Mouse (Mus musculus) forebrain, embryonic 16.5 days (tissue): ENCODE results near the gene Sfxn4. TPM values are rescaled to one million over a fixed set of nuclear protein-coding genes. Genes with fewer than 3 reads are reported as not detected.

Source experiments
- ATAC-seq: fragments of 200-750 bp; cut with Nextera tagmentation; 2 replicates; pipeline ENCODE4 v1.8.0; 2017; ENCODE audit warnings: mild to moderate bottlenecking, moderate library complexity
- H3K27ac ChIP-seq: fragments of 300-500 bp; sonication (generic); 2 replicates; pipeline ENCODE4 v1.5.1; 2014; ENCODE audit warnings: low read length, control low read depth
- H3K27me3 ChIP-seq: fragments of 300-500 bp; sonication (generic); replicated peaks from 2 replicates; pipeline ENCODE4 v1.6.1; 2014; ENCODE audit warnings: low read length; ENCODE audit not compliant: control insufficient read depth, insufficient read depth
- H3K36me3 ChIP-seq: fragments of 300-500 bp; sonication (generic); 2 replicates; pipeline ENCODE4 v1.6.1; 2014; ENCODE audit not compliant: control insufficient read depth, insufficient read depth
- H3K4me1 ChIP-seq: fragments of 300-500 bp; sonication (generic); replicated peaks from 2 replicates; pipeline ENCODE4 v1.6.1; 2014; ENCODE audit warnings: low read length; ENCODE audit not compliant: control insufficient read depth, insufficient read depth
- H3K4me2 ChIP-seq: fragments of 300-500 bp; sonication (generic); 2 replicates; pipeline ENCODE4 v1.6.1; 2014; ENCODE audit warnings: mild to moderate bottlenecking, low read length, control low read depth
- H3K4me3 ChIP-seq: fragments of 300-500 bp; sonication (generic); replicated peaks from 2 replicates; pipeline ENCODE4 v1.5.1; 2014; ENCODE audit warnings: mild to moderate bottlenecking, low read length, control low read depth
- H3K9ac ChIP-seq: fragments of 300-500 bp; sonication (generic); replicated peaks from 2 replicates; pipeline ENCODE4 v1.6.1; 2014; ENCODE audit warnings: low read depth, low read length, control low read depth
- H3K9me3 ChIP-seq: fragments of 300-500 bp; sonication (generic); 2 replicates; pipeline ENCODE4 v1.6.1; 2016; ENCODE audit warnings: low read length; ENCODE audit not compliant: control insufficient read depth
- WGBS: fragments of 180-500 bp; shearing (Covaris S2); extraction: QIAGEN DNeasy Blood & Tissue Kit; methylation state at CpG from one replicate; pipeline ENCODE4 v1.1.7; 2014; 5-methylcytosine and 5-hydroxymethylcytosine counted together
- polyA plus RNA-seq: library from polyadenylated mRNA; unstranded; fragments of >200 nt; fragmentation: Nextera tagmentation; extraction: Ambion mirVana; gene quantifications from 2 replicates; pipeline ENCODE4 v1.2.1, GENCODE M21; 2015

Sfxn4 gene
- polyA plus RNA-seq, 1 experiment from 2014 or later: 10.6 TPM

DNA sequence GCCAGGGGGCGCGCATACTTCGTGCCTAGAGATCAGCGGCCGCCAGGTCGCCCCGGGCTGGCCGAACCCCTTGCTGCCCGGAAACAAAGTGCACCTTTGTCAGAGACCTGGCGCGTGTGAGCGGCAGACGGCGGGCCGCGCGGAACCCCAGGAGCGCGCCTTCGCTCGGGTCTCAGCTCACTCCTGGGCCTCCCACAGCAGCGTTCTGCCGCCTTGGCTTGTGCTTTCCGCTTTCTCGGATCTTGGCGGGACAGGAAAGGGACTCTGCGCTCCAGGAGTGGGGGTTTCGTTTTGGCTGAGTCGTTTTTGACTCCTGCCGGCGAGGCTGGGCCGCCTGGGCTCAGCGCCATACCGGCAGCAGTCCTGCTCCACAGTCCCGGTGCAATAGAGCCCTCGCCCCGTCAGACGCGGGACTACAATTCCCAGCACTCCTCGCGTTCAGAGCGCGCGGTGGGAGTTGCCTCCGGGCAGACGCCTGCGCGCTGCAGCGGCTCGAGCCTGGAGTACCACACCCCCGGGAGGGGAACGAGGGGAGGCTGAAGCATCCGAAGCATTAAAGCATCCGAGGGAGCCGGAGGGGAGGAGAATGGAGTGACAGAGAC is 28.5 kb upstream of the Sfxn4 start, which contains the start of gene Grk5:
Gene Grk5, plus strand, starts transcription at position 36 of the 602 bp plus-strand sequence.
- WGBS: under 1% methylated on average over 55 of the region's 55 CpGs
- H3K27me3 ChIP-seq: no peaks in the 10 kb centered on the region
- H3K4me3 ChIP-seq: peak within 1 kb of the TSS; percentile 67
- peak within 1 kb of the TSS; percentile 94 for H3K27ac ChIP-seq
- peak within 1 kb of the TSS; percentile 64 for H3K4me2 ChIP-seq
- peak within 1 kb of the TSS; percentile 75 for H3K9ac ChIP-seq
- H3K4me1 ChIP-seq: peaks cover 18% of the 10 kb centered on the region
- H3K36me3 ChIP-seq: no peaks in the 10 kb centered on the region
- H3K9me3 ChIP-seq: no peaks in the 10 kb centered on the region
- peak; percentile 99 for ATAC-seq

DNA sequence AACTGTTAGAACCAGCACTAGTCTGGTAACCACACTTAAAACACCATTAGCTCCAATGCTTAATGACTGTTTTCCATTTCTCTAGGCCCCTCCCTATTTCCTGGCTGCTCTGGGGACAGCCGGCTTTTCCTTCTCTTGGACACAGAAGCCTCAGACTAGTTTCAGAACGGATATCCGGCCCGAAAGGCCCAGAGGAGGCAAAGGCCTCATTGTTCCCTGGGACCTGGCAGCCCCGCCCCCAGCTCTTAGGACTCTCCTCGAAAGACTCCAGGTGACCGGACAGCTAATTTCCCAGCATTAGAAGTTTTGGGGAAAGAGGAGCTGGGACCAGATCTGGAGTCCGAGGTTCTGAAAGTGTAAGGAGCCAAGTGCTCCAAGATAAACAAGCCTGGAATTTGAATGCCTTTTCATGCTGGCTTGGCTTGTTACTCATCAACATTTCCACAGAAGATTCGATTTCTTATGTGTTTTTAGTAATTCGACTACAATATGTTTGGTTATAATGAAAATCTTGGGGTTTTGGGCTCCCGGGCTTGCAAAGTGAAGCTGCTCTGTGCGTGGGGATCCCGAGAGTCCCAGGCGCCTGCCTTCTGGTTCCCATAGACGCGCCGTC is 27.9 kb upstream of the Sfxn4 start:
- peak overlapping the region; percentile 75 for H3K9ac ChIP-seq
- H3K4me1 ChIP-seq: peaks cover 18% of the 10 kb centered on the region
- no peaks in the 10 kb centered on the region for H3K36me3 ChIP-seq
- 2% methylated on average over 17 of the region's 17 CpGs for whole genome bisulfite sequencing
- H3K9me3 ChIP-seq: no peaks in the 10 kb centered on the region
- ATAC-seq: no peak
- peak overlapping the region; percentile 82 for H3K27ac ChIP-seq
- H3K4me3 ChIP-seq: peak overlapping the region; percentile 67
- H3K27me3 ChIP-seq: no peaks in the 10 kb centered on the region
- peak overlapping the region; percentile 35 for H3K4me2 ChIP-seq

DNA sequence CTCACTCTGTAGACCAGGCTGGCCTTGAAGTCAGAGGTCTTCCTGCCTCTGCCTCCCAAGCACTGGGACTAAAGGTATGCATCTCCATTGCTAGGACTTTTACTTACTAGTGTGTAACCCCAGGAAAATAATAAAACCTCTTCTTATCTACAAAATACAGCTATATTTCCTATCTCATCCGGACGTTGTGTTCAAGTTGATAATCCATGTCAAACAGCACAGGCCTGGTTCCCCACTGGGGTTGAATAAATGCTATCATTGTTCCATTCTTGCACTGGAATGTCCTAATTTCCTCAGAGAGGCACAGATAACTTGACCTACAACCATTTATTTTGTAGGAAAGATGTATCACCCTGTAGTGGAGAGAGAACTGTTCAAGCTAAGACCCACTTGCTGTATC is 26.4 kb upstream of the Sfxn4 start:
- Histone ChIP-seq H3K9ac (no peak overlapping the region), H3K4me3 (no peak overlapping the region), H3K27me3 (no peaks in the 10 kb centered on the region), H3K27ac (no peak overlapping the region), H3K36me3 (no peaks in the 10 kb centered on the region), H3K4me1 (peaks cover 18% of the 10 kb centered on the region), H3K9me3 (no peaks in the 10 kb centered on the region), H3K4me2 (no peak overlapping the region)
- ATAC-seq: no peak
- 76% methylated on average over 2 of the region's 2 CpGs for WGBS

DNA sequence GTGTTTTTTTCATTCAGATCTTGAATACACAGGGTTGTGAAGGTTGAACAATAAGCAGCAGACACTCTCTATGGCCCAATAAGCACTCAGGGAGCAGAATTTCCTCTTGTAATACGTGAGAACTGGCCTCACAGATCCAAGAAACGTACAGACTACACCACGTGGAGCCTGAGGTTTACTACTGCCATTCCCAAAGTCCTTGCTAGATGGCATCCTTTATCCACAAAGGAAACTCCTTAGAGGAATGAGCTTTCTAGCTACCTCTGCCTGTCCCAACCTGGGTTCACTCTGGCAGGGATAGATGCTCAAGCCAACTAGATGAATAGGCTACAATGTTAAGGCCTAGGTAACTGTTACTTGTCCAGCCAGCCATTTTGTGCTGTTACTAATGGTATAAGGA is 21.9 kb upstream of the Sfxn4 start:
- H3K36me3 ChIP-seq: no peaks in the 10 kb centered on the region
- H3K4me2 ChIP-seq: no peak overlapping the region
- no peaks in the 10 kb centered on the region for H3K4me1 ChIP-seq
- H3K9me3 ChIP-seq: no peaks in the 10 kb centered on the region
- H3K27me3 ChIP-seq: no peaks in the 10 kb centered on the region
- 3% methylated on average over 3 of the region's 3 CpGs for WGBS
- no peak overlapping the region for H3K27ac ChIP-seq
- H3K9ac ChIP-seq: no peak overlapping the region
- no peak overlapping the region for H3K4me3 ChIP-seq
- peak; percentile 70 for ATAC-seq

DNA sequence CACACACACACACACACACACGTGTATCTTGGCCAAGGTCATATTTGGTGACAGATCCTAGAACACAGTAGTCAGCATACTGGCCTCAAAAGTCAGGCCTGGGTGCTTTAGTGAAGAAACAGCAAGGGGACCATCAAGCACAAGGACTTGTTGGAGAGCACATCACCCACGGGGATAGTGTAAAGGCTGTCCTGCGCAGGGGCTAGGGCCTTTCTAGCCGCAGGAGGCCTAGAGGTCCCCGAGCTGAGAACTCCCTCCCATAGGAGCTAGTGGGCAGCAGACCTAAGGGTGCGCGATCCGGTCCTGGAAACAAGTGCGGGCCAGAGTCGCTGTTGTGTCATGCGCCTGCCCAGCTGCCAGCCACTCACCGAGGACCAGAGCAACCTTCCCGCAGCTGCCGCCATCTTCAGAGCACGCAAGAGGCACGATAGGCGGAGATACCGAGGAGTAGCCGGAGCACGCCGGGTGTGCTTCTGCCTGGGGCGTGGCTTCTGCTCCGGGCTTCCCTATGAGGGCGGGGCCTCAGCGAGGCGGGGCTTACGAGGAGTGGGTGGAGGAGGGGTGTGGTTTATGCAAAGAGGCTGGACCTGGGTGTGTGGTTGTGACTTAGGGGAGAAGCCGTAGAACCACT is 12.9 kb upstream of the Sfxn4 start, which contains the start of gene Prdx3:
Gene Prdx3, minus strand, starts transcription at position 493 of the 631 bp plus-strand sequence.
- Histone ChIP-seq H3K27me3 (no peaks in the 10 kb centered on the region), H3K36me3 (no peaks in the 10 kb centered on the region), H3K9me3 (no peaks in the 10 kb centered on the region), H3K9ac (peak within 1 kb of the TSS; percentile 73), H3K4me1 (peaks cover 11% of the 10 kb centered on the region), H3K4me2 (peak within 1 kb of the TSS; percentile 70), H3K4me3 (peak within 1 kb of the TSS; percentile 63), H3K27ac (peak within 1 kb of the TSS; percentile 60)
- WGBS: under 1% methylated on average over 28 of the region's 28 CpGs
- peak; percentile 98 for ATAC-seq

DNA sequence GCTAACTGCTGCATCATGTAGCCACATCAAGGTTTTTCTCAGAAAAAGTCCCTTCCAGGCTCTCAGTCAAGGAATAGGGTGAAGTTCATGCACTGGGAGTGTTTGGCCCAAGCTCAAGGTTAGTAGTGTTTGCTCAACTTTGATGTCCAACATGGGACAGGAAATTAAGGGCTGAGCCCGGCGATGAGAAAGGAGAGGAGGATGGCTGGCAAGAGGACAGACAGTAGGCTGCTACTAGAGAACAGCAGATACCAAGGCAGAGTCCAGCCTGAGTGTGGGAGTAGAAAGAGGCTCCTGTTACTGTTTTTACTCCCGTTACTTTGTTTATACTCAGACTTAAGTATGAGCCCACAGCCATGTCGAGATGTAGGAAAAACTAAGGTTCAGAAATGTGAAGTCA is 12.2 kb upstream of the Sfxn4 start:
- H3K27me3 ChIP-seq: no peaks in the 10 kb centered on the region
- H3K4me1 ChIP-seq: peaks cover 11% of the 10 kb centered on the region
- ATAC-seq: no peak
- H3K4me2 ChIP-seq: peak overlapping the region; percentile 70
- H3K9ac ChIP-seq: no peak overlapping the region
- no peaks in the 10 kb centered on the region for H3K9me3 ChIP-seq
- WGBS: 29% methylated on average over 4 of the region's 4 CpGs
- no peaks in the 10 kb centered on the region for H3K36me3 ChIP-seq
- no peak overlapping the region for H3K27ac ChIP-seq
- H3K4me3 ChIP-seq: peak overlapping the region; percentile 63

DNA sequence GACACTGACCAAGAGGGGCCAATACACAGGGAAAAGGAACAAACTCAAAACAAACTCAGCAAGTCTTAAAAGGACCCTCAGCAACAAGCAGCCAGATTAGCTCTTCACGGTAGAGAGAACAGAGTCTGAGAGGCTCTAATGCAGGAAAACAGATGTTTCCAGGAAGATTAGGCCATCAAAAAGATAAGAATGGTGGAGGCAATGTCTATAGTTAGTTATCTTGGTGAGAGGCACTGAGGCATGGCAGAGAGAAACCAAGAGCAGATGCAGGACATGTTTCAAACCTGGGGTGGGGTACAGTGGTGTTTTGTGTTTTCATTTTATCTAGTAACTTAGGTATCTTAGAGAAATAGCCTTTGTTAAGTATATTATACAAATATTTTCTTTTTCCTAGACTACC is 11.0 kb upstream of the Sfxn4 start:
- no peak overlapping the region for H3K4me3 ChIP-seq
- H3K36me3 ChIP-seq: 0 out of 2 replicates have a peak, but pooled peaks cover 2% of the 10 kb centered on the region
- no peak for ATAC-seq
- no peak overlapping the region for H3K27ac ChIP-seq
- no peaks in the 10 kb centered on the region for H3K9me3 ChIP-seq
- H3K9ac ChIP-seq: no peak overlapping the region
- no peak overlapping the region for H3K4me2 ChIP-seq
- WGBS: 64% methylated on average over 1 of the region's 1 CpGs
- peaks cover 11% of the 10 kb centered on the region for H3K4me1 ChIP-seq
- no peaks in the 10 kb centered on the region for H3K27me3 ChIP-seq

DNA sequence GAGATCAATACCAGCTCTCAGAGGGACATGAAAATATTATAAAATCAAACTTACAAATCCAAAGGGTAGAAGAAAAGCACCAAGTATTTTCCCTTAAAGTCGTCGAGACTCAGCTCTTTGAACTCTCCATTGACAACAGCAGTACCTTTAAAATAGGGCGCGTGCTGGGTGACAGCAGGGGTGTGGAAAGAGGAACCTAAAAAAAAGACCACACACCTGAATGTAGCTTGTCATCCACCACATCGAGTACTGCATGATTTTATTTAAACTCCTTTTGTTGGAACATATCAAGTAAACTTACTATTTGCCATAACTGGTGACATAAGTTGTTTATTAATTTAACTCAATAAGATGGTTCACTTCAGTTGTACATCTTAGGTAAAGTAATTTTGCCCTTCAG is 10.1 kb upstream of the Sfxn4 start:
- ATAC-seq: no peak
- no peak overlapping the region for H3K4me2 ChIP-seq
- H3K27me3 ChIP-seq: no peaks in the 10 kb centered on the region
- H3K36me3 ChIP-seq: 0 out of 2 replicates have a peak, but pooled peaks cover 2% of the 10 kb centered on the region
- H3K9me3 ChIP-seq: no peaks in the 10 kb centered on the region
- H3K4me1 ChIP-seq: peaks cover 11% of the 10 kb centered on the region
- no peak overlapping the region for H3K27ac ChIP-seq
- no peak overlapping the region for H3K4me3 ChIP-seq
- no peak overlapping the region for H3K9ac ChIP-seq
- 90% methylated on average over 5 of the region's 5 CpGs for WGBS

DNA sequence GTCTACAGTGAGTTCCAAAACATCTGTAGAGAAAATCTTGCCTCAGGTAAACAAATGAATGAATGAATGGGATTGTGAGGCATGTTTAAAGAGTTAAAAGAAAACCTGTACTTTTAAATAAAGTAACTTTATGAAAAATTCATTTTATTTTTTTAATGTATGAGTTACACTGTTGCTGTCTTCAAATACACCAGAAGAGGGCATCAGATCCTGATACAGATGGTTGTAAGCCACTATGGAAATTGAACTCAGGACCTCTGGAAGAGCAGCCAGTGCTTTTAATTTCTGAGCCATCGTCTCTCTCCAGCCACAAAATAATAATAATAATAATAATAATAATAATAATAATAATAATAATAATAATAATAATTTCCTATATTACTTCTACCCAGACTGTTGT is 9.2 kb upstream of the Sfxn4 start:
- 96% methylated on average over 1 of the region's 1 CpGs for WGBS
- peaks cover 11% of the 10 kb centered on the region for H3K4me1 ChIP-seq
- no peak overlapping the region for H3K27ac ChIP-seq
- H3K4me3 ChIP-seq: no peak overlapping the region
- no peak overlapping the region for H3K9ac ChIP-seq
- H3K4me2 ChIP-seq: no peak overlapping the region
- H3K9me3 ChIP-seq: no peaks in the 10 kb centered on the region
- no peak for ATAC-seq
- H3K36me3 ChIP-seq: 0 out of 2 replicates have a peak, but pooled peaks cover 2% of the 10 kb centered on the region
- no peaks in the 10 kb centered on the region for H3K27me3 ChIP-seq
